Mouse (Mus musculus): ENCODE measurements around the gene Adra2b. TPM values are rescaled to one million over a fixed set of nuclear protein-coding genes. Genes with fewer than 3 reads are reported as not detected.

Gene Adra2b
- polyA plus RNA-seq, 1 experiment from 2014 or later = 1.9 TPM

- Histone ChIP-seq H3K9ac (replicated peaks; ENCODE audit: low read length) (no peak overlapping the region), H3K9me3 (replicated peaks; ENCODE audit: control insufficient read depth, low read length) (no peaks in the 10 kb centered on the region), H3K27ac (replicated peaks; ENCODE audit: low read depth, low read length) (no peak overlapping the region), H3K27me3 (ENCODE audit: control insufficient read depth, insufficient read depth, low read length) (peaks cover 10% of the 10 kb centered on the region), H3K4me3 (ENCODE audit: low read depth, low read length) (no peak overlapping the region), H3K36me3 (replicated peaks; ENCODE audit: control insufficient read depth, insufficient read depth, low read depth, low read length) (no peaks in the 10 kb centered on the region), H3K4me2 (ENCODE audit: low read depth, low read length) (no peak overlapping the region), H3K4me1 (ENCODE audit: control insufficient read depth, insufficient read depth, low read length) (no peaks in the 10 kb centered on the region)
- WGBS = 75% methylated on average over 5 of the region's 5 CpGs
- DNase-seq (ENCODE audit: low spot score) (no peak), ATAC-seq (replicated peaks; ENCODE audit: insufficient number of reproducible peaks, low FRiP score, low TSS enrichment, low read depth) (no peak)
These were observed 6.8 kb downstream of the Adra2b start for GRCm38 (mm10) chr2:127369703-127370376.

DNA sequence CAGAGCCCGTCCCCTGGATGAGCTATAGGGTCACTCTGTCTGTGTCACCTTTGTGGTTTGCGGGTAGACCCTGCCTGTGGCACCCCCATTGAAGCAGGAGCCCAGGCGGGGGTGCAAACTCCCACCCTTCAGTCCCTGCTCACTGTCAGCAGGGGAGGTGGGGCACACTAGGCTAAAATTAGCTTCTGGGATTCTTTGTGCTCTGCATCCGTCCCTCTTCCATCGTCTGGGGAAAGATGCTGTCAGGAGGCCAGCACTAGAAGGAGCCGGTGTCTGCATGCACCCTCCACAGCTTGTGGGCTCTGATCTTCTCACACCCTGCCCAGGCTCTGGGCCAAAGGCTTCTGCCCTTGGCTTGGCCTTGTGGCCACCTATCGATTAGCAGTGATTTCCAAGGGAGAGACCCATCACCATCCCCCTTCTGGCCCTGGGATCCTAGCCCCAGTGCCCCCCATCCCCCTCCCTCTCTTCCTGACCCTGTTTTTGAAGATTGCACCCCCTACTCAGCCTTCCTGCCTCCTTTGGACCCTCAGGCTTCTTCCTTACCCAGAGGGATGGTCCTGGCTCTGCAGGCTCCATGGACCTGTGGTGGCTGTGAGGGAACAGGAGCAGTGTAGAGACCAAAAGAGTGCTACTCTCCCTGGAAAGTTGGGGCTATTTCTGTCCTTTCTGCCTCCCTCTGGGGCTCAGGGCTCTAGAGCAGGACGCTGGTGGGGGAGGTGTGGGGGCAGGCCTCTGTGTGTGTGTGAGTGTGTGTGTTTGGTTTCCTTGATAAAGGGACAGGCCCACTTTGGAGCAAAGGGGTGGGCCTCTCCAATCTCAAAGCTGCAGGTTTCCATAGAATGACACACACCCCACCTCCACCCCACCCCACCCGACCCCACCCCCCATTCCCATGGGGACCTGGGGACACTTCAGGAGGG, 7.8 kb downstream of the Adra2b start:
- ATAC-seq (replicated peaks; ENCODE audit: insufficient number of reproducible peaks, low FRiP score, low TSS enrichment, low read depth) (0 out of 2 replicates have a peak, but pooled peaks have one; percentile 20), DNase-seq (ENCODE audit: low spot score) (no peak)
- no peaks in the 10 kb centered on the region for H3K4me1 ChIP-seq (ENCODE audit: control insufficient read depth, insufficient read depth, low read length)
- H3K36me3 ChIP-seq (replicated peaks; ENCODE audit: control insufficient read depth, insufficient read depth, low read depth, low read length) = no peaks in the 10 kb centered on the region
- 45% methylated on average over 9 of the region's 9 CpGs for WGBS
- H3K9ac ChIP-seq (replicated peaks; ENCODE audit: low read length) = no peak overlapping the region
- no peak overlapping the region for H3K4me3 ChIP-seq (ENCODE audit: low read depth, low read length)
- H3K27me3 ChIP-seq (ENCODE audit: control insufficient read depth, insufficient read depth, low read length) = peaks cover 3% of the 10 kb centered on the region; the same call in 1 of the 2 replicates
- no peak overlapping the region for H3K27ac ChIP-seq (replicated peaks; ENCODE audit: low read depth, low read length)
- no peaks in the 10 kb centered on the region for H3K9me3 ChIP-seq (replicated peaks; ENCODE audit: control insufficient read depth, low read length)
- no peak overlapping the region for H3K4me2 ChIP-seq (ENCODE audit: low read depth, low read length)

DNA sequence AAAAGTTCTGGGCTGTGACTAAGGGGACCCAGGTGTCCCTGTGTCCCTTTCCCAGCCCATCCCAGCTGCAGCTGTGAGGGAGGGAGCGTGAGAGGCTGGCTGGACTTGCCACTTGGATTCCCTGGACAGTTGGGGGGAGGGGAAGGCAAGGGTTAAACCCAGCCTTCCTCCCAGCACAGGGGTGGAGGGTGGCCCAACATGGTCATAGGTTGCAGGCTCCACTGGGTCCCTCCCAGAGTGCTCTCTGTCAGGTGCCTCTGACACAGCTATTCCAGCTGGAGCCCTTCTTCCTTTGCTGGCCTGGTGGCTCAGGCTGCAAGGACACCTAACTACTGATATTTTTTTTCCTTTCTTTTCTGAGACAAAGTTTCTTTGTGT, 8.5 kb downstream of the Adra2b start:
- Histone ChIP-seq H3K4me3 (ENCODE audit: low read depth, low read length) (no peak overlapping the region), H3K36me3 (replicated peaks; ENCODE audit: control insufficient read depth, insufficient read depth, low read depth, low read length) (no peaks in the 10 kb centered on the region), H3K4me2 (ENCODE audit: low read depth, low read length) (no peak overlapping the region), H3K27ac (replicated peaks; ENCODE audit: low read depth, low read length) (no peak overlapping the region), H3K27me3 (ENCODE audit: control insufficient read depth, insufficient read depth, low read length) (no peaks in the 10 kb centered on the region), H3K9ac (replicated peaks; ENCODE audit: low read length) (no peak overlapping the region), H3K4me1 (ENCODE audit: control insufficient read depth, insufficient read depth, low read length) (no peaks in the 10 kb centered on the region), H3K9me3 (replicated peaks; ENCODE audit: control insufficient read depth, low read length) (no peaks in the 10 kb centered on the region)
- DNase-seq (ENCODE audit: low spot score) (no peak), ATAC-seq (replicated peaks; ENCODE audit: insufficient number of reproducible peaks, low FRiP score, low TSS enrichment, low read depth) (no peak)
- 78% methylated on average over 1 of the region's 1 CpGs for WGBS

GRCm38 (mm10) chr2:127372082-127372481, 9.1 kb downstream of the Adra2b start:
- ATAC-seq (replicated peaks; ENCODE audit: insufficient number of reproducible peaks, low FRiP score, low TSS enrichment, low read depth) (no peak), DNase-seq (ENCODE audit: low spot score) (no peak)
- Histone ChIP-seq H3K4me3 (ENCODE audit: low read depth, low read length) (no peak overlapping the region), H3K9ac (replicated peaks; ENCODE audit: low read length) (no peak overlapping the region), H3K4me1 (ENCODE audit: control insufficient read depth, insufficient read depth, low read length) (no peaks in the 10 kb centered on the region), H3K9me3 (replicated peaks; ENCODE audit: control insufficient read depth, low read length) (no peaks in the 10 kb centered on the region), H3K27ac (replicated peaks; ENCODE audit: low read depth, low read length) (no peak overlapping the region), H3K4me2 (ENCODE audit: low read depth, low read length) (no peak overlapping the region), H3K27me3 (ENCODE audit: control insufficient read depth, insufficient read depth, low read length) (no peaks in the 10 kb centered on the region), H3K36me3 (replicated peaks; ENCODE audit: control insufficient read depth, insufficient read depth, low read depth, low read length) (no peaks in the 10 kb centered on the region)
- 84% methylated on average over 2 of the region's 2 CpGs for WGBS

GRCm38 (mm10) chr2:127374131-127374530, 11.1 kb downstream of the Adra2b start:
- Histone ChIP-seq H3K4me1 (ENCODE audit: control insufficient read depth, insufficient read depth, low read length) (no peaks in the 10 kb centered on the region; the same call in 1 of the 2 replicates), H3K9ac (replicated peaks; ENCODE audit: low read length) (no peak overlapping the region), H3K4me2 (ENCODE audit: low read depth, low read length) (no peak overlapping the region), H3K36me3 (replicated peaks; ENCODE audit: control insufficient read depth, insufficient read depth, low read depth, low read length) (no peaks in the 10 kb centered on the region), H3K27me3 (ENCODE audit: control insufficient read depth, insufficient read depth, low read length) (no peaks in the 10 kb centered on the region), H3K27ac (replicated peaks; ENCODE audit: low read depth, low read length) (no peak overlapping the region), H3K9me3 (replicated peaks; ENCODE audit: control insufficient read depth, low read length) (no peaks in the 10 kb centered on the region), H3K4me3 (ENCODE audit: low read depth, low read length) (no peak overlapping the region)
- WGBS = 84% methylated on average over 3 of the region's 3 CpGs
- DNase-seq (ENCODE audit: low spot score) = no peak
- ATAC-seq (replicated peaks; ENCODE audit: insufficient number of reproducible peaks, low FRiP score, low TSS enrichment, low read depth) = no peak

DNA sequence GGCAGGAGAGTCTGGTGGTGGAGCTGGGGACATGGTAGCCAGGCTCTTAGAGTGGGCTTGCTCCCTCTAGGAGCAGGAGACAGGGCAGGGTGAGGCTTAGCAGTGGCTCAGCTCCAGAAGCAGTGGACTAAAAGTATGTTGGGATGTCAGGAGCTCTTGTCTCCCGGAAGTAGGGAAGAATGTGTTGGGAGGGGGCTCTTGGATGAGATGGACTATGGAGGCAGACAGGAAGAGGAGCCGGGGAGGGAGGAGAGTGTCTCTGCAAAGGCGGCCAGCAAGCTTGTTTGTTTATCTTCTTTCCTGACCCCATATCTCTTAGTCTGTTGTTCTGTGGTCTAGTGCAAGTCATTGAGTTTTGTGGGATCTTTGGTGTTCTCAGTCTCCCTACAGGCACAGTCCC, 12.1 kb downstream of the Adra2b start:
- H3K9me3 ChIP-seq (replicated peaks; ENCODE audit: control insufficient read depth, low read length) = no peaks in the 10 kb centered on the region
- no peak overlapping the region for H3K4me2 ChIP-seq (ENCODE audit: low read depth, low read length)
- H3K4me3 ChIP-seq (ENCODE audit: low read depth, low read length) = no peak overlapping the region
- H3K9ac ChIP-seq (replicated peaks; ENCODE audit: low read length) = no peak overlapping the region
- WGBS = 59% methylated on average over 3 of the region's 3 CpGs
- H3K4me1 ChIP-seq (ENCODE audit: control insufficient read depth, insufficient read depth, low read length) = no peaks in the 10 kb centered on the region; the same call in 1 of the 2 replicates
- no peak overlapping the region for H3K27ac ChIP-seq (replicated peaks; ENCODE audit: low read depth, low read length)
- no peaks in the 10 kb centered on the region for H3K36me3 ChIP-seq (replicated peaks; ENCODE audit: control insufficient read depth, insufficient read depth, low read depth, low read length)
- ATAC-seq (replicated peaks; ENCODE audit: insufficient number of reproducible peaks, low FRiP score, low TSS enrichment, low read depth) = no peak
- no peak for DNase-seq (ENCODE audit: low spot score)
- H3K27me3 ChIP-seq (ENCODE audit: control insufficient read depth, insufficient read depth, low read length) = no peaks in the 10 kb centered on the region

DNA sequence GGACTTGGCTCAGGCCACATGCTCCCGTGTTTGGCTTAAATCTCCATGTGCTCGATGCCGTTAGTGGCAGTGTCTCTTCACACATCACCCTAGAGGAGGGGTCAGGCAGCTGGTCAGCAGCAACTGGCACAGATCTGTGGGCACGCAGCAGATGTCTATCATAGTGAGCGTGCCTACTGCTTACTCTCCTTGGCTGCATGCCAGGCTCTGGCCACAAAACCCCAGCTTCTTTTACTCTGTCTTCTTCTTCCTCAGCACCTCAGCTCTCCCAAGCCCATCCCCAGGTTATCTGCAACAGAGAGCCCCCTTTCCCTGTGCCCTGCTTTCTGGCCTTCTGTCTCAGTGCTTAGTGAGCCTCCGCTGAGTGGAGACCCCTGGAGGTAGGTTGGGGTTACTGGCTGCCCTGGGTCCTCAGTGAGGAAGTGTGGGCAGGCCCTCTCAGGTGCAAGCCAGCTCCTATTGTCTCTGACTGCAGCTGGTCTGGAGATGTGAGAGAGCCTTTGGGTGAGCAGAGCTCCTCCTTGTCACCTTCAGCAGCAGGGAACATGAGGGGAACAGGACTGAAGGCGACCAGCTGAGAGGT, 12.8 kb downstream of the Adra2b start:
- Histone ChIP-seq H3K9ac (replicated peaks; ENCODE audit: low read length) (no peak overlapping the region), H3K27ac (replicated peaks; ENCODE audit: low read depth, low read length) (no peak overlapping the region), H3K4me1 (ENCODE audit: control insufficient read depth, insufficient read depth, low read length) (no peaks in the 10 kb centered on the region; the same call in 1 of the 2 replicates), H3K4me3 (ENCODE audit: low read depth, low read length) (no peak overlapping the region), H3K27me3 (ENCODE audit: control insufficient read depth, insufficient read depth, low read length) (no peaks in the 10 kb centered on the region), H3K9me3 (replicated peaks; ENCODE audit: control insufficient read depth, low read length) (no peaks in the 10 kb centered on the region), H3K4me2 (ENCODE audit: low read depth, low read length) (no peak overlapping the region), H3K36me3 (replicated peaks; ENCODE audit: control insufficient read depth, insufficient read depth, low read depth, low read length) (no peaks in the 10 kb centered on the region)
- DNase-seq (ENCODE audit: low spot score) (peak; percentile 24), ATAC-seq (replicated peaks; ENCODE audit: insufficient number of reproducible peaks, low FRiP score, low TSS enrichment, low read depth) (no peak)
- 60% methylated on average over 7 of the region's 7 CpGs for WGBS
